Mouse (Mus musculus): ENCODE data around the gene Armc5. TPM values are rescaled to one million over a fixed set of nuclear protein-coding genes. Genes with fewer than 3 reads are reported as not detected.
A peak's percentile ranks its signal among the peaks of the same experiment; 100 is the strongest.

The Armc5 gene
- polyA plus RNA-seq, 1 experiment from 2014 or later = 10.5 TPM

- Histone ChIP-seq H3K36me3 (ENCODE audit: control insufficient read depth, insufficient read depth, low read length) (peaks cover 2% of the 10 kb centered on the region; the same call in 1 of the 2 replicates), H3K4me3 (ENCODE audit: low read depth, low read length) (0 out of 2 replicates have a peak overlapping the region, but pooled peaks have one; percentile 44), H3K9ac (ENCODE audit: low read length) (no peak overlapping the region), H3K4me2 (ENCODE audit: low read depth) (peak overlapping the region; percentile 83; the same call in 1 of the 2 replicates), H3K27me3 (ENCODE audit: control insufficient read depth, insufficient read depth, low read length) (no peaks in the 10 kb centered on the region), H3K4me1 (ENCODE audit: control insufficient read depth, insufficient read depth, low read length) (peaks cover 13% of the 10 kb centered on the region), H3K27ac (ENCODE audit: low read depth, low read length) (no peak overlapping the region), H3K9me3 (ENCODE audit: control insufficient read depth, low read length) (no peaks in the 10 kb centered on the region)
- no peak for ATAC-seq (ENCODE audit: insufficient read depth, low FRiP score, low TSS enrichment)
- 88% methylated on average over 10 of the region's 10 CpGs for WGBS
- no peak for DNase-seq (ENCODE audit: low spot score)
Measured at GRCm38 (mm10) chr7:128248081-128249042, 11.2 kb downstream of the Armc5 start.

GRCm38 (mm10) chr7:128249998-128250397, 12.9 kb downstream of the Armc5 start:
- Histone ChIP-seq H3K4me2 (ENCODE audit: low read depth) (no peak overlapping the region), H3K27ac (ENCODE audit: low read depth, low read length) (no peak overlapping the region), H3K9ac (ENCODE audit: low read length) (no peak overlapping the region), H3K27me3 (ENCODE audit: control insufficient read depth, insufficient read depth, low read length) (no peaks in the 10 kb centered on the region), H3K36me3 (ENCODE audit: control insufficient read depth, insufficient read depth, low read length) (no peaks in the 10 kb centered on the region), H3K9me3 (ENCODE audit: control insufficient read depth, low read length) (no peaks in the 10 kb centered on the region), H3K4me3 (ENCODE audit: low read depth, low read length) (no peak overlapping the region), H3K4me1 (ENCODE audit: control insufficient read depth, insufficient read depth, low read length) (peaks cover 13% of the 10 kb centered on the region)
- DNase-seq (ENCODE audit: low spot score) (no peak), ATAC-seq (ENCODE audit: insufficient read depth, low FRiP score, low TSS enrichment) (no peak)
- WGBS = 87% methylated on average over 5 of the region's 5 CpGs

DNA sequence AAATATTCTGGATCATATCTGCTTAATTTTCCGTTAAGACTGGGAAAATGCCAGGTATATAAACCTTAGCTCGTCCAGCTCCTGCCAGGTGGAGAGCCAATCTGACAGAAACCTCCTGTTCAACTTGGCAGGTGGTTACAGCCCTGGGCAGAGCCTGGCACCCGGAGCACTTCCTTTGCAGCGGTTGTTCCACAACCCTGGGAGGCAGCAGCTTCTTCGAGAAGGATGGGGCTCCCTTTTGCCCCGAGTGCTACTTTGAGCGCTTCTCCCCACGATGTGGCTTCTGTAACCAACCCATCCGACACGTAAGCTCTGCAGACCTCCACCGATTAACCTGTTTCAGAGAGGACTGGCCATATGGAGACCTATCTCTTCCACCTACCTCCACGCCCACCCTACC, 14.8 kb downstream of the Armc5 start:
- ATAC-seq (ENCODE audit: insufficient read depth, low FRiP score, low TSS enrichment) = no peak
- H3K9me3 ChIP-seq (ENCODE audit: control insufficient read depth, low read length) = no peaks in the 10 kb centered on the region
- H3K4me2 ChIP-seq (ENCODE audit: low read depth) = peak overlapping the region; percentile 45
- H3K4me3 ChIP-seq (ENCODE audit: low read depth, low read length) = peak overlapping the region; percentile 30
- no peaks in the 10 kb centered on the region for H3K36me3 ChIP-seq (ENCODE audit: control insufficient read depth, insufficient read depth, low read length)
- 43% methylated on average over 12 of the region's 12 CpGs for WGBS
- peak overlapping the region; percentile 19; the same call in 1 of the 2 replicates for H3K9ac ChIP-seq (ENCODE audit: low read length)
- no peaks in the 10 kb centered on the region for H3K27me3 ChIP-seq (ENCODE audit: control insufficient read depth, insufficient read depth, low read length)
- DNase-seq (ENCODE audit: low spot score) = no peak
- H3K4me1 ChIP-seq (ENCODE audit: control insufficient read depth, insufficient read depth, low read length) = peaks cover 9% of the 10 kb centered on the region
- H3K27ac ChIP-seq (ENCODE audit: low read depth, low read length) = no peak overlapping the region

GRCm38 (mm10) chr7:128252609-128253008, 15.5 kb downstream of the Armc5 start:
- H3K27ac ChIP-seq (ENCODE audit: low read depth, low read length) = no peak overlapping the region
- no peaks in the 10 kb centered on the region for H3K27me3 ChIP-seq (ENCODE audit: control insufficient read depth, insufficient read depth, low read length)
- H3K4me3 ChIP-seq (ENCODE audit: low read depth, low read length) = peak overlapping the region; percentile 30
- H3K4me2 ChIP-seq (ENCODE audit: low read depth) = peak overlapping the region; percentile 45
- 8% methylated on average over 24 of the region's 24 CpGs for whole genome bisulfite sequencing
- ATAC-seq (ENCODE audit: insufficient read depth, low FRiP score, low TSS enrichment) = peak; percentile 48; the same call in 1 of the 2 replicates
- H3K36me3 ChIP-seq (ENCODE audit: control insufficient read depth, insufficient read depth, low read length) = no peaks in the 10 kb centered on the region
- peak overlapping the region; percentile 19 for H3K9ac ChIP-seq (ENCODE audit: low read length)
- peak; percentile 52 for DNase-seq (ENCODE audit: low spot score)
- peaks cover 9% of the 10 kb centered on the region for H3K4me1 ChIP-seq (ENCODE audit: control insufficient read depth, insufficient read depth, low read length)
- H3K9me3 ChIP-seq (ENCODE audit: control insufficient read depth, low read length) = no peaks in the 10 kb centered on the region

GRCm38 (mm10) chr7:128254978-128255377, 17.8 kb downstream of the Armc5 start:
- H3K9me3 ChIP-seq (ENCODE audit: control insufficient read depth, low read length) = no peaks in the 10 kb centered on the region
- H3K27ac ChIP-seq (ENCODE audit: low read depth, low read length) = no peak overlapping the region
- no peak overlapping the region for H3K4me3 ChIP-seq (ENCODE audit: low read depth, low read length)
- H3K27me3 ChIP-seq (ENCODE audit: control insufficient read depth, insufficient read depth, low read length) = no peaks in the 10 kb centered on the region
- no peak overlapping the region for H3K4me2 ChIP-seq (ENCODE audit: low read depth)
- peaks cover 5% of the 10 kb centered on the region; the same call in 1 of the 2 replicates for H3K4me1 ChIP-seq (ENCODE audit: control insufficient read depth, insufficient read depth, low read length)
- no peak for DNase-seq (ENCODE audit: low spot score)
- 60% methylated on average over 2 of the region's 2 CpGs for WGBS
- no peaks in the 10 kb centered on the region for H3K36me3 ChIP-seq (ENCODE audit: control insufficient read depth, insufficient read depth, low read length)
- no peak overlapping the region for H3K9ac ChIP-seq (ENCODE audit: low read length)
- no peak for ATAC-seq (ENCODE audit: insufficient read depth, low FRiP score, low TSS enrichment)

- Histone ChIP-seq H3K9ac (ENCODE audit: low read length) (no peak overlapping the region), H3K4me3 (ENCODE audit: low read depth, low read length) (no peak overlapping the region), H3K27me3 (ENCODE audit: control insufficient read depth, insufficient read depth, low read length) (no peaks in the 10 kb centered on the region), H3K9me3 (ENCODE audit: control insufficient read depth, low read length) (no peaks in the 10 kb centered on the region), H3K4me1 (ENCODE audit: control insufficient read depth, insufficient read depth, low read length) (peaks cover 5% of the 10 kb centered on the region; the same call in 1 of the 2 replicates), H3K36me3 (ENCODE audit: control insufficient read depth, insufficient read depth, low read length) (no peaks in the 10 kb centered on the region), H3K27ac (ENCODE audit: low read depth, low read length) (no peak overlapping the region), H3K4me2 (ENCODE audit: low read depth) (no peak overlapping the region)
- DNase-seq (ENCODE audit: low spot score) = no peak
- 87% methylated on average over 5 of the region's 5 CpGs for WGBS
- ATAC-seq (ENCODE audit: insufficient read depth, low FRiP score, low TSS enrichment) = no peak
Measured at GRCm38 (mm10) chr7:128255757-128256156, 18.6 kb downstream of the Armc5 start.

DNA sequence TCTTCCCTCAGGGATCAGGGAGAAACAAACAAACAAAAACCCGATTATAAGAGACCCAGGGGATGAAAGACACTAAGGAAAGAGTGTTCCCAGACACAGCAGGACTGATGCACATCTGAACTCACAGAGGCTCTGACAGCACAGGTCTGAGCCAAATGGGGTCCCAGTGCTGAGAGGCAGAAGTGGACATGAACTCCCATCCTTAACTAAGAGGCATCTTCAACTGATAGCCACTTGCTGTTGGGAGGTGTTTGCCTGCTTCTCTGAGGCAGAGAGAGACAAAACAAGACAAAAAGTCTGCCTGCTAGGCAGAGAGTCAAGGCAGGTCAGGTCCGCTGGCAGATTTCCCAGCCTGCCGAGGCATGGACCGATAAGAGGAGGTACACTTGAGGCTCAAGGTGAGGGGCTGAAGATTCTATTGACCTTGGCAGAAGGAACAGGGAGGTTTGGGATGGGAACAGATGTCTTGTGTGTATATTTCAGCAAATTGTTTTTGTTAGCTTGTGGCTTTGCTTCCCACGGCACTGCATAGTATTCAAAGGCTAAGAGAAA, 19.7 kb downstream of the Armc5 start:
- WGBS = 77% methylated on average over 5 of the region's 5 CpGs
- H3K4me1 ChIP-seq (ENCODE audit: control insufficient read depth, insufficient read depth, low read length) = peaks cover 5% of the 10 kb centered on the region; the same call in 1 of the 2 replicates
- H3K9me3 ChIP-seq (ENCODE audit: control insufficient read depth, low read length) = no peaks in the 10 kb centered on the region
- H3K27ac ChIP-seq (ENCODE audit: low read depth, low read length) = no peak overlapping the region
- H3K27me3 ChIP-seq (ENCODE audit: control insufficient read depth, insufficient read depth, low read length) = no peaks in the 10 kb centered on the region
- H3K4me3 ChIP-seq (ENCODE audit: low read depth, low read length) = no peak overlapping the region
- ATAC-seq (ENCODE audit: insufficient read depth, low FRiP score, low TSS enrichment) = no peak
- no peak overlapping the region for H3K9ac ChIP-seq (ENCODE audit: low read length)
- no peak for DNase-seq (ENCODE audit: low spot score)
- H3K4me2 ChIP-seq (ENCODE audit: low read depth) = no peak overlapping the region
- H3K36me3 ChIP-seq (ENCODE audit: control insufficient read depth, insufficient read depth, low read length) = no peaks in the 10 kb centered on the region

- Histone ChIP-seq H3K4me3 (ENCODE audit: low read depth, low read length) (no peak within 1 kb of the TSS), H3K4me2 (ENCODE audit: low read depth) (no peak within 1 kb of the TSS), H3K4me1 (ENCODE audit: control insufficient read depth, insufficient read depth, low read length) (no peaks in the 10 kb centered on the region), H3K27ac (ENCODE audit: low read depth, low read length) (no peak within 1 kb of the TSS), H3K9me3 (ENCODE audit: control insufficient read depth, low read length) (no peaks in the 10 kb centered on the region), H3K9ac (ENCODE audit: low read length) (no peak within 1 kb of the TSS), H3K36me3 (ENCODE audit: control insufficient read depth, insufficient read depth, low read length) (no peaks in the 10 kb centered on the region), H3K27me3 (ENCODE audit: control insufficient read depth, insufficient read depth, low read length) (no peaks in the 10 kb centered on the region)
- ATAC-seq (ENCODE audit: insufficient read depth, low FRiP score, low TSS enrichment) (no peak), DNase-seq (ENCODE audit: low spot score) (no peak)
- WGBS = 86% methylated on average over 6 of the region's 6 CpGs
Measured at GRCm38 (mm10) chr7:128265411-128265810, 28.3 kb downstream of the Armc5 start, which contains the start of gene Slc5a2. Gene Slc5a2, plus strand, starts transcription at chr7:128265657.

All from neural tube, embryonic 11.5 days (tissue).